Mouse (Mus musculus) myocyte (in vitro differentiated cells): Measurements from ENCODE around the gene Lrp1. TPM values are rescaled to one million over a fixed set of nuclear protein-coding genes. Genes with fewer than 3 reads are reported as not detected.

Source experiments
- H3K27me3 ChIP-seq: one replicate; pipeline ENCODE4 v1.6.1; 2011; ENCODE audit not compliant: control insufficient read depth, insufficient read depth, insufficient read length
- H3K36me3 ChIP-seq: one replicate; pipeline ENCODE4 v1.6.1; 2011; ENCODE audit not compliant: control insufficient read depth, insufficient read depth
- H3K4me2 ChIP-seq: one replicate; pipeline ENCODE4 v1.6.1; 2011; ENCODE audit warnings: low read depth, control low read depth
- H3K4me3 ChIP-seq: one replicate; pipeline ENCODE4 v1.5.1; 2011; ENCODE audit warnings: mild to moderate bottlenecking, control low read depth, moderate library complexity
- H3K79me2 ChIP-seq: one replicate; pipeline ENCODE4 v1.6.1; 2011; ENCODE audit not compliant: control insufficient read depth, insufficient read depth
- H3ac ChIP-seq: one replicate; pipeline ENCODE4 v1.6.1; 2011; ENCODE audit not compliant: control insufficient read depth, insufficient read length
- CEBPB ChIP-seq: IDR thresholded peaks from 2 replicates; pipeline ENCODE4 v1.6.1; 2011; ENCODE audit warnings: mild to moderate bottlenecking, moderate library complexity; ENCODE audit not compliant: poor library complexity, insufficient read depth, severe bottlenecking
- E2F4 ChIP-seq: IDR thresholded peaks from one replicate; pipeline ENCODE4 v1.6.1; 2011; ENCODE audit warnings: mild to moderate bottlenecking, control low read depth, moderate library complexity; ENCODE audit not compliant: insufficient read depth
- MYOG ChIP-seq, 3 experiments: IDR thresholded peaks; one replicate each; pipeline ENCODE4 v1.6.1; 2011; ENCODE audit warnings: control low read depth in 2 of 3, low read depth in 2 of 3, mild to moderate bottlenecking in 2 of 3; ENCODE audit not compliant: insufficient read length in 2 of 3, control insufficient read depth in 1 of 3, insufficient read depth in 1 of 3
- POLR2A ChIP-seq: IDR thresholded peaks from one replicate; pipeline ENCODE4 v1.6.1; 2011; ENCODE audit warnings: low read depth, mild to moderate bottlenecking, control low read depth, moderate library complexity; ENCODE audit not compliant: insufficient read length
- POLR2AphosphoS2 ChIP-seq: IDR thresholded peaks from one replicate; pipeline ENCODE4 v1.6.1; 2011; ENCODE audit warnings: low read depth, control low read depth; ENCODE audit not compliant: insufficient read length
- REST ChIP-seq: IDR thresholded peaks from one replicate; pipeline ENCODE4 v1.6.1; 2011; ENCODE audit warnings: mild to moderate bottlenecking, control low read depth, moderate library complexity; ENCODE audit not compliant: insufficient read depth, insufficient read length
- SRF ChIP-seq: IDR thresholded peaks from one replicate; pipeline ENCODE4 v1.6.1; 2011; ENCODE audit warnings: low read depth; ENCODE audit not compliant: control insufficient read depth, insufficient read length
- TCF12 ChIP-seq: IDR thresholded peaks from one replicate; pipeline ENCODE4 v1.6.1; 2011; ENCODE audit warnings: mild to moderate bottlenecking, control low read depth; ENCODE audit not compliant: poor library complexity, insufficient read depth, severe bottlenecking
- TCF3 ChIP-seq: IDR thresholded peaks from one replicate; pipeline ENCODE4 v1.6.1; 2011; ENCODE audit warnings: low read depth, control low read depth; ENCODE audit not compliant: insufficient read length
- USF1 ChIP-seq: IDR thresholded peaks from one replicate; pipeline ENCODE4 v1.6.1; 2011; ENCODE audit warnings: low read depth, mild to moderate bottlenecking, control low read depth, moderate library complexity
- polyA plus RNA-seq: library from polyadenylated mRNA; unstranded; fragments of >200 nt; fragmentation: generic; extraction: Trizol; gene quantifications from one replicate; pipeline ENCODE4 v1.2.1, GENCODE M21; 2012; ENCODE audit warnings: missing spikeins

Lrp1 gene
- polyA plus RNA-seq, 1 experiment = 244 TPM

- Histone ChIP-seq H3K27me3 (no peaks in the 10 kb centered on the region), H3K36me3 (peaks cover 25% of the 10 kb centered on the region), H3K4me3 (no peak overlapping the region), H3K79me2 (peaks cover 16% of the 10 kb centered on the region), H3K4me2 (no peak overlapping the region), H3ac (no peak overlapping the region)
- TF ChIP-seq POLR2A (no peak), POLR2AphosphoS2 (no peak), CEBPB (no peak)
Measured at GRCm38 (mm10) chr10:127602194-127602593, 18.8 kb downstream of the Lrp1 start.

- Histone ChIP-seq H3K4me3 (no peak overlapping the region), H3K79me2 (peaks cover 16% of the 10 kb centered on the region), H3K36me3 (peaks cover 20% of the 10 kb centered on the region), H3ac (no peak overlapping the region), H3K27me3 (no peaks in the 10 kb centered on the region), H3K4me2 (no peak overlapping the region)
- no peak for TF ChIP-seq POLR2AphosphoS2
- no peak for TF ChIP-seq E2F4
- no peak for TF ChIP-seq POLR2A
- TF ChIP-seq USF1 = no peak
- TF ChIP-seq SRF = no peak
Measured at GRCm38 (mm10) chr10:127599779-127600541, 21.0 kb downstream of the Lrp1 start.

- Histone ChIP-seq H3K36me3 (peaks cover 27% of the 10 kb centered on the region), H3ac (no peak overlapping the region)
Measured at GRCm38 (mm10) chr10:127599252-127599651, 21.7 kb downstream of the Lrp1 start.

GRCm38 (mm10) chr10:127598607-127599006 is 22.3 kb downstream of the Lrp1 start:
- Histone ChIP-seq H3ac (no peak overlapping the region), H3K4me3 (no peak overlapping the region), H3K4me2 (no peak overlapping the region), H3K79me2 (peaks cover 16% of the 10 kb centered on the region), H3K36me3 (peaks cover 32% of the 10 kb centered on the region), H3K27me3 (no peaks in the 10 kb centered on the region)
- TF ChIP-seq POLR2A = no peak
- TF ChIP-seq TCF3 = no peak
- TF ChIP-seq USF1 = no peak
- TF ChIP-seq MYOG (IDR thresholded peaks at IDR 0.05; ENCODE audit: control insufficient read depth in 1 of 3, insufficient read depth in 1 of 3, insufficient read length in 2 of 3, low read depth in 2 of 3) = no peak
- no peak for TF ChIP-seq REST
- no peak for TF ChIP-seq CEBPB

More at GRCm38 (mm10) chr10:127599252-127599651, 21.7 kb downstream of the Lrp1 start:
- Histone ChIP-seq H3K79me2 (peaks cover 16% of the 10 kb centered on the region), H3K4me3 (no peak overlapping the region), H3K4me2 (no peak overlapping the region), H3K27me3 (no peaks in the 10 kb centered on the region)
- TF ChIP-seq POLR2AphosphoS2 (no peak), CEBPB (no peak), POLR2A (no peak), E2F4 (no peak), TCF12 (no peak), TCF3 (no peak)

- H3K36me3 ChIP-seq = peaks cover 37% of the 10 kb centered on the region
- H3K27me3 ChIP-seq = no peaks in the 10 kb centered on the region
- TF ChIP-seq MYOG (IDR thresholded peaks at IDR 0.05; ENCODE audit: control insufficient read depth in 1 of 3, insufficient read depth in 1 of 3, insufficient read length in 2 of 3, low read depth in 2 of 3) = peak in 1 of 3 experiments; percentile 45
- TF ChIP-seq SRF = no peak
- no peak for TF ChIP-seq POLR2A
- TF ChIP-seq CEBPB = no peak
- TF ChIP-seq REST = no peak
Measured at GRCm38 (mm10) chr10:127597311-127597901, 23.5 kb downstream of the Lrp1 start.

GRCm38 (mm10) chr10:127596321-127596941 is 24.5 kb downstream of the Lrp1 start:
- Histone ChIP-seq H3K79me2 (peaks cover 11% of the 10 kb centered on the region), H3K36me3 (peaks cover 37% of the 10 kb centered on the region), H3K27me3 (no peaks in the 10 kb centered on the region), H3K4me3 (no peak overlapping the region), H3K4me2 (peak overlapping the region; percentile 47), H3ac (no peak overlapping the region)
- no peak for TF ChIP-seq POLR2A
- no peak for TF ChIP-seq CEBPB
- no peak for TF ChIP-seq E2F4
- TF ChIP-seq TCF12 = no peak
- TF ChIP-seq POLR2AphosphoS2 = no peak
- TF ChIP-seq MYOG (IDR thresholded peaks at IDR 0.05; ENCODE audit: control insufficient read depth in 1 of 3, insufficient read depth in 1 of 3, insufficient read length in 2 of 3, low read depth in 2 of 3) = peak in 1 of 3 experiments; percentile 5

More at GRCm38 (mm10) chr10:127597311-127597901, 23.5 kb downstream of the Lrp1 start:
- Histone ChIP-seq H3K4me2 (peak overlapping the region; percentile 47), H3K4me3 (no peak overlapping the region), H3K79me2 (peaks cover 11% of the 10 kb centered on the region), H3ac (no peak overlapping the region)
